Mouse (Mus musculus) limb, embryonic 15.5 days (tissue): ENCODE data around the gene Apoa4. TPM values are rescaled to one million over a fixed set of nuclear protein-coding genes. Genes with fewer than 3 reads are reported as not detected.

ENCODE experiments used
- ATAC-seq: fragments of 200-750 bp; cut with Nextera tagmentation; 2 replicates; pipeline ENCODE4 v1.8.0; 2017; ENCODE audit warnings: low read depth, moderate TSS enrichment; ENCODE audit not compliant: insufficient number of reproducible peaks, low FRiP score, low TSS enrichment
- H3K27ac ChIP-seq: fragments of 300-500 bp; sonication (generic); 2 replicates; pipeline ENCODE4 v1.5.1; 2015; ENCODE audit warnings: moderate library complexity, mild to moderate bottlenecking, inconsistent platforms
- H3K27me3 ChIP-seq: fragments of 300-500 bp; sonication (generic); 2 replicates; pipeline ENCODE4 v1.6.1; 2015; ENCODE audit warnings: inconsistent platforms
- H3K36me3 ChIP-seq: fragments of 300-500 bp; sonication (generic); 2 replicates; pipeline ENCODE4 v1.6.1; 2015; ENCODE audit warnings: inconsistent platforms
- H3K4me1 ChIP-seq: fragments of 300-500 bp; sonication (generic); 2 replicates; pipeline ENCODE4 v1.6.1; 2015; ENCODE audit warnings: inconsistent platforms
- H3K4me2 ChIP-seq: fragments of 300-500 bp; sonication (generic); 2 replicates; pipeline ENCODE4 v1.6.1; 2015; ENCODE audit warnings: mild to moderate bottlenecking, inconsistent platforms
- H3K4me3 ChIP-seq: fragments of 300-500 bp; sonication (generic); 2 replicates; pipeline ENCODE4 v1.5.1; 2015; ENCODE audit warnings: mild to moderate bottlenecking, inconsistent platforms
- H3K9ac ChIP-seq: fragments of 300-500 bp; sonication (generic); 2 replicates; pipeline ENCODE4 v1.6.1; 2015; ENCODE audit warnings: inconsistent platforms
- H3K9me3 ChIP-seq: fragments of 300-500 bp; sonication (generic); 2 replicates; pipeline ENCODE4 v1.6.1; 2016; ENCODE audit warnings: inconsistent platforms
- WGBS: fragments of 180-500 bp; shearing (Covaris S2); methylation state at CpG from one replicate; pipeline ENCODE4 v1.1.7; 2015; 5-methylcytosine and 5-hydroxymethylcytosine counted together
- polyA plus RNA-seq: library from polyadenylated mRNA; unstranded; fragments of >200 nt; fragmentation: Nextera tagmentation; extraction: Ambion mirVana; gene quantifications from 2 replicates; pipeline ENCODE4 v1.2.1, GENCODE M21; 2015

Gene Apoa4
- polyA plus RNA-seq, 1 experiment from 2014 or later: not detected

- 80% methylated on average over 3 of the region's 3 CpGs for WGBS
- Histone ChIP-seq H3K4me3 (no peak overlapping the region), H3K27ac (no peak overlapping the region), H3K4me1 (no peaks in the 10 kb centered on the region; the same call in 1 of the 2 replicates), H3K36me3 (no peaks in the 10 kb centered on the region), H3K27me3 (no peaks in the 10 kb centered on the region), H3K4me2 (no peak overlapping the region), H3K9me3 (no peaks in the 10 kb centered on the region), H3K9ac (no peak overlapping the region)
- no peak for ATAC-seq
Measured at GRCm38 (mm10) chr9:46257546-46257945, 17.1 kb downstream of the Apoa4 start.

- no peak for ATAC-seq
- Histone ChIP-seq H3K4me2 (no peak overlapping the region), H3K27me3 (no peaks in the 10 kb centered on the region), H3K4me3 (no peak overlapping the region), H3K9ac (no peak overlapping the region), H3K4me1 (no peaks in the 10 kb centered on the region; the same call in 1 of the 2 replicates), H3K9me3 (no peaks in the 10 kb centered on the region), H3K27ac (no peak overlapping the region), H3K36me3 (no peaks in the 10 kb centered on the region)
- 87% methylated on average over 6 of the region's 6 CpGs for WGBS
Measured at GRCm38 (mm10) chr9:46259111-46259510, 18.6 kb downstream of the Apoa4 start.

- no peaks in the 10 kb centered on the region for H3K36me3 ChIP-seq
- WGBS: 85% methylated on average over 7 of the region's 7 CpGs
Measured at GRCm38 (mm10) chr9:46261131-46261530, 20.6 kb downstream of the Apoa4 start.

GRCm38 (mm10) chr9:46268343-46268873, 27.9 kb downstream of the Apoa4 start, which contains the start of gene Apoa5:
Apoa5 (plus strand) TSS chr9:46268633.
- ATAC-seq: no peak
- 48% methylated on average over 7 of the region's 7 CpGs for WGBS
- no peak within 1 kb of the TSS for H3K27ac ChIP-seq
- no peaks in the 10 kb centered on the region for H3K36me3 ChIP-seq
- no peak within 1 kb of the TSS for H3K4me3 ChIP-seq
- no peak within 1 kb of the TSS for H3K4me2 ChIP-seq
- H3K27me3 ChIP-seq: peaks cover 20% of the 10 kb centered on the region
- no peak within 1 kb of the TSS for H3K9ac ChIP-seq
- H3K9me3 ChIP-seq: no peaks in the 10 kb centered on the region
- H3K4me1 ChIP-seq: peaks cover 10% of the 10 kb centered on the region

More at GRCm38 (mm10) chr9:46261131-46261530, 20.6 kb downstream of the Apoa4 start:
- Histone ChIP-seq H3K9ac (no peak overlapping the region), H3K9me3 (no peaks in the 10 kb centered on the region), H3K4me1 (no peaks in the 10 kb centered on the region; the same call in 1 of the 2 replicates), H3K27me3 (no peaks in the 10 kb centered on the region), H3K4me3 (no peak overlapping the region), H3K27ac (no peak overlapping the region), H3K4me2 (no peak overlapping the region)
- ATAC-seq: no peak

DNA sequence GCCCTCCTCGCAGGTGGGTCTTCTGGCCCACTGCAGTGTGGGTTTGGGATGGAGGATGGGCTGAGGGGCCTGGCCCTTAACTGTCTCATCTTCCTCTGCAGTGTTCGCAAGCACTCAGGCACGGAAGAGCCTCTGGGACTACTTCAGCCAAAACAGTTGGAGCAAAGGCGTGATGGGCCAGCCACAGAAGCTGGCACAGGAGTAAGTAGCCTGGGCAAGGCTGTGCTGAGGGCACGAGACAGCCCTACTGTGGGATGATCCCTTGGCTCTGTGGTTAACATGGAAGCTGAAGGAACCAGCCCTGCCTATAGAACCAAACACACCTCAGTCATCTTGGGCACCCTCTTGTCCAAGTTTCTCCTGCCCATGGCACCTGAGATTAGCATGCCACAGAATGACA, 28.6 kb downstream of the Apoa4 start:
- H3K27ac ChIP-seq: no peak overlapping the region
- no peak overlapping the region for H3K4me2 ChIP-seq
- H3K36me3 ChIP-seq: no peaks in the 10 kb centered on the region
- H3K4me1 ChIP-seq: peaks cover 18% of the 10 kb centered on the region
- no peaks in the 10 kb centered on the region for H3K9me3 ChIP-seq
- WGBS: 83% methylated on average over 5 of the region's 5 CpGs
- H3K4me3 ChIP-seq: no peak overlapping the region
- H3K27me3 ChIP-seq: peaks cover 20% of the 10 kb centered on the region
- no peak overlapping the region for H3K9ac ChIP-seq
- no peak for ATAC-seq

DNA sequence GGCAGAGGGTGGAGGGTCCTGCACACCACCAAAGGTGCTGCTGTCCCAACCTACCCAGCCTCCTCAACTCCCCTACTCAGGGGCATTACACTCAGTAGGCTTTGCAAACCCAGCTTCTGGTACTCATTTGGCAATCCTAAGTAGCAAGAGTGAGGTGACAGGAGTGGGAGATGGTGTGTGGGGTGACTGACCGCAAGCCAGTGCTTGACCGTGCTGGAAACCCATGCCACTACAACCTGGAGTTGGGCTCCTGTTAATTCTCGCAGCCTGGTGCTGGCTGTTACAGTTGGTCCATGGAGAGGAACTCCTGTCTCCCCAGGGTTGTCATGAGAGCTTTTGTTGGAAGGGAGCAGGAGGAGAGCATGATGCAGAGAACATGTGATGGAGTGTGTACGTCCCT, 30.3 kb downstream of the Apoa4 start:
- Histone ChIP-seq H3K9me3 (no peaks in the 10 kb centered on the region), H3K9ac (no peak overlapping the region), H3K27ac (no peak overlapping the region), H3K4me2 (no peak overlapping the region), H3K4me3 (no peak overlapping the region), H3K4me1 (peaks cover 21% of the 10 kb centered on the region), H3K36me3 (peaks cover 14% of the 10 kb centered on the region), H3K27me3 (peaks cover 20% of the 10 kb centered on the region)
- ATAC-seq: no peak
- WGBS: 90% methylated on average over 4 of the region's 4 CpGs

DNA sequence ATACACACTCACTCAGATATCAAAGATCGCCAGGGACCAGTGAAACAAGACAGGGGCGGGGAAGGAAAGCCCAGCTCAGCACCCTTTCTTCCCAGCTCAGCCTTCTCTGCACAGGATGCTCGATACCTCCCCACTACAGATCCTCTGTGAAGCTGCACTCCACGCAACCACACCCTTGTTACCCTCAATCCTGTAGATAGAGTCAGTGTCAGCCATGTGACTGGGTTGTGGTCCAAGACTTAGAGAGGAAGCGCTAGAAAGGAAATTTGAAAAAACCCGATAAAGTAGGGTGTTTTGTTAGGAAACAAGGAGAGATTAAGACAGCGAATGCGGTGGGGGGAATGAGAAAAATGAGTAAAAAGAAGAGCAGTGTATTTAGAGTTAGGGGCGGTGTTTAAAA, 31.6 kb downstream of the Apoa4 start:
- H3K4me2 ChIP-seq: no peak overlapping the region
- no peak overlapping the region for H3K27ac ChIP-seq
- H3K9ac ChIP-seq: no peak overlapping the region
- peak overlapping the region; percentile 80; the same call in 1 of the 2 replicates for H3K4me3 ChIP-seq
- H3K27me3 ChIP-seq: peaks cover 20% of the 10 kb centered on the region
- peaks cover 27% of the 10 kb centered on the region for H3K36me3 ChIP-seq
- WGBS: 86% methylated on average over 9 of the region's 9 CpGs
- no peaks in the 10 kb centered on the region for H3K9me3 ChIP-seq
- ATAC-seq: no peak
- peaks cover 21% of the 10 kb centered on the region for H3K4me1 ChIP-seq

DNA sequence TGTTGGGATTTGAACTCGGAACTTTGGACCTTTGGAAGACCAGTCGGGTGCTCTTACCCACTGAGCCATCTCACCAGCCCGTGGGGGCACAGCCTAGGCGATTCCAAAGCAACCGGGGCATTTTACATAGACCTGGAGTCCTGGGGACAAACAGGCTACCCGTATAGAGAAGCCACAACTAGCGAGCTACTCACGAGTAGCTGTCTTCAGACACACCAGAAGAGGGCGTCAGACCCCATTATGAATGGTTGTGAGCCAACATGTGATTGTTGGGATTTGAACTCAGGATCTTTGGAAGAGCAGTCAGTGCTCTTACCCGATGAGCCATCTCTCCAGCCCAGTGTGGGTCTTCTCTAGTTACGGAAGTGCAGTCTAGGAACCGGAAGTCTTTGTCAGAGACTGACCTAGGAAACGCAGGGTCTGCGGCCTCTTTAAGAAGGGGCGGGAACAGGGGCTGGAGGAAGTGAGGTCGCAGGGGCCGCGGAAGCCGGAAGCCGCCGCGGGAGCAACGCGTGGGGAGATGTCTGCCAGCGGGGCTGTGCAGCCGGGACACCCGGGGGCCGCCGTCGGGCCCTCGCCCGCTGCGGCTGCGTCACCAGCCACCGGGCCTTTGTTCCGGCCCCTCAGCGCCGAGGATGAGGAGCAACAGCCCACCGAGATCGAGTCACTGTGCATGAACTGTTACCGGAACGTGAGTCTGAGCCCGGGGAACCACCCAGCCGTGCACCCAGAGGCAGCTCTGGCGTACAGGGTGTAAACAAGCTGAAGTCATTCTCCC, 32.4 kb downstream of the Apoa4 start, which contains the start of gene Zpr1:
Zpr1 (plus strand) TSS at position 388 of the 778 bp plus-strand sequence.
- no peaks in the 10 kb centered on the region for H3K9me3 ChIP-seq

DNA sequence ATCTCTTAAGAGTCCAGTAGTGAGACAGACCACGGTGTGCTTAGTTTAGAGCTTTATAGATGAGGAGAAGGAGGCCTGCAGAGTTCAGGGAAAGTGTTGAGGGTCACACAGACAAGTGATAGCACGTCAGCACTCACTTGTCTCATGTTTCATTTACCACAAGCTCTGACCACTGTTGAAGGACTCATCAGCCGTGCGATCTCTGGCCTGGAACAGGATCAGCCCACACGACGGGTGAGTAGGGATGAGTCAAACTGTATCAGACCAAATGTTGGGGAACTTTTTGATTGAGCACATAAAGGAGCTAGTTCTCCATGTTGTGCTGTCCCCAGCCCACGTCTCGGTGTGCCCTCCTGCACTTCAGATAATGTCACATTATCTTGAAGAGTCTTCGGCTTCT, 34.0 kb downstream of the Apoa4 start:
- Histone ChIP-seq H3K9me3 (no peaks in the 10 kb centered on the region), H3K9ac (no peak overlapping the region), H3K27me3 (peaks cover 13% of the 10 kb centered on the region), H3K27ac (no peak overlapping the region), H3K4me1 (peaks cover 21% of the 10 kb centered on the region), H3K36me3 (peaks cover 47% of the 10 kb centered on the region), H3K4me2 (0 out of 2 replicates have a peak overlapping the region, but pooled peaks have one; percentile 74), H3K4me3 (no peak overlapping the region)
- 87% methylated on average over 9 of the region's 9 CpGs for WGBS
- ATAC-seq: no peak

More for the DNA sequence above, 32.4 kb downstream of the Apoa4 start, which contains the start of gene Zpr1:
- Histone ChIP-seq H3K36me3 (peaks cover 35% of the 10 kb centered on the region), H3K9ac (peak within 1 kb of the TSS; percentile 52), H3K27me3 (peaks cover 20% of the 10 kb centered on the region), H3K4me1 (peaks cover 21% of the 10 kb centered on the region), H3K27ac (peak within 1 kb of the TSS; percentile 79), H3K4me2 (peak within 1 kb of the TSS; percentile 74), H3K4me3 (peak within 1 kb of the TSS; percentile 80)
- WGBS: 6% methylated on average over 45 of the region's 45 CpGs
- ATAC-seq: peak; percentile 84

GRCm38 (mm10) chr9:46282631-46283436, 42.3 kb downstream of the Apoa4 start, which contains the start of gene Bud13:
Bud13 (plus strand) TSS chr9:46283008.
- Histone ChIP-seq H3K4me3 (peak within 1 kb of the TSS; percentile 75), H3K4me2 (peak within 1 kb of the TSS; percentile 61), H3K9me3 (no peaks in the 10 kb centered on the region), H3K9ac (peak within 1 kb of the TSS; percentile 71), H3K27ac (peak within 1 kb of the TSS; percentile 89), H3K36me3 (peaks cover 52% of the 10 kb centered on the region), H3K4me1 (peaks cover 8% of the 10 kb centered on the region), H3K27me3 (no peaks in the 10 kb centered on the region)
- WGBS: under 1% methylated on average over 55 of the region's 55 CpGs
- ATAC-seq: peak; percentile 88
